Mouse (Mus musculus) central nervous system, embryonic 11.5 days (tissue): ENCODE measurements around the gene Vmn1r204. TPM values are rescaled to one million over a fixed set of nuclear protein-coding genes. Genes with fewer than 3 reads are reported as not detected.

Source experiments
- polyA plus RNA-seq: library from polyadenylated mRNA; depleted of rRNA; stranded (reverse); fragments of >200 nt; gene quantifications from 2 replicates; pipeline ENCODE4 v1.2.3, GENCODE M21; 2012; rRNA removed

Gene Vmn1r204
- polyA plus RNA-seq: not detected in 2 replicates

GRCm38 (mm10) chr13:22552898-22553297 lies at the start of gene Vmn1r204:
Gene Vmn1r204 (plus strand): TSS chr13:22553198.

GRCm38 (mm10) chr13:22505281-22505680 lies 47.7 kb upstream of the Vmn1r204 start, which contains the start of gene Vmn1r202:
Gene Vmn1r202 (minus strand): TSS chr13:22505381.

GRCm38 (mm10) chr13:22517814-22518213 lies 35.2 kb upstream of the Vmn1r204 start, which contains the start of gene Vmn1r203:
Gene Vmn1r203 (plus strand): TSS chr13:22518114.

GRCm38 (mm10) chr13:22592900-22593299 lies 39.9 kb downstream of the Vmn1r204 start, which contains the start of gene Vmn1r205:
Gene Vmn1r205 (minus strand): TSS chr13:22593000.

Other genes with a start within 250 kb of the Vmn1r204 start
- gene Vmn1r197, start 228.6 kb upstream of the Vmn1r204 start, polyA plus RNA-seq: not detected in 2 replicates
- gene Vmn1r198, start 202.8 kb upstream of the Vmn1r204 start, polyA plus RNA-seq: not detected in 2 replicates
- gene Vmn1r199, start 173.4 kb upstream of the Vmn1r204 start, polyA plus RNA-seq: not detected in 2 replicates
- not detected in 2 replicates for gene Vmn1r200, start 162.8 kb upstream of the Vmn1r204 start, polyA plus RNA-seq
- gene Vmn1r201, start 81.3 kb upstream of the Vmn1r204 start, polyA plus RNA-seq: not detected in 2 replicates
- not detected in 2 replicates for gene Vmn1r202, start 47.8 kb upstream of the Vmn1r204 start, polyA plus RNA-seq
- not detected in 2 replicates for gene Vmn1r203, start 35.1 kb upstream of the Vmn1r204 start, polyA plus RNA-seq
- not detected in 2 replicates for gene Vmn1r205, start 39.8 kb downstream of the Vmn1r204 start, polyA plus RNA-seq
- not detected in 2 replicates for gene Vmn1r206, start 71.1 kb downstream of the Vmn1r204 start, polyA plus RNA-seq
- gene Vmn1r207-ps, start 176.4 kb downstream of the Vmn1r204 start, polyA plus RNA-seq: not detected in 2 replicates
- not detected in 2 replicates for gene Vmn1r208, start 224.2 kb downstream of the Vmn1r204 start, polyA plus RNA-seq